Mouse (Mus musculus) urinary bladder, adult 2 months (tissue): ENCODE measurements around the gene Krt7. TPM values are rescaled to one million over a fixed set of nuclear protein-coding genes. Genes with fewer than 3 reads are reported as not detected.

Experiments used
- DNase-seq: peaks from one replicate; pipeline ENCODE4 v3.0.0; 2022; ENCODE audit warnings: low spot score
- polyA plus RNA-seq: library from polyadenylated mRNA; depleted of rRNA; stranded (reverse); fragments of >200 nt; gene quantifications from 2 replicates; pipeline ENCODE4 v1.2.3, GENCODE M21; 2012; rRNA removed

The Krt7 gene
- polyA plus RNA-seq, result 711 and 749 TPM in 2 replicates

DNA sequence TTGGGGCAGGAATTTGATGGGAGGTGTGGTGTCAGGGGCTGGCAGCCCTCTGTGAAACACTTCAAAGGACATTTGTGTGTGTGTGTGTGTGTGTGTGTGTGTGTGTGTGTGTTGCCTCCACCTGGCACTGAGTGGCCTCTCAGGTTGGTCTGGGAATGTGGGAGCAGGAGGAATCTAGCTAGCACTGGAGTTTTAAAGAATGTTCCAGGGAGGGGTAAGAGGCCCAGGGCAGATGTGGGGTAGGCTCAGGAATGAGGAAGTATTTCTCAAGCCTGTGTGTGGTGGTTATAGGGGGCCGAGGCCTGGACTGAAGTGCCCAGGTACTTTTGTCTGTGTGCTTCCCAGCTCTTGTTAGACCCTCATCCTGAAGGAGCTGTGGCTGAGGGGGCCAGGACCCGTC, at the start of gene Krt7:
Gene Krt7, plus strand, starts transcription at position 269 of the 400 bp plus-strand sequence.
- no peak for DNase-seq

DNA sequence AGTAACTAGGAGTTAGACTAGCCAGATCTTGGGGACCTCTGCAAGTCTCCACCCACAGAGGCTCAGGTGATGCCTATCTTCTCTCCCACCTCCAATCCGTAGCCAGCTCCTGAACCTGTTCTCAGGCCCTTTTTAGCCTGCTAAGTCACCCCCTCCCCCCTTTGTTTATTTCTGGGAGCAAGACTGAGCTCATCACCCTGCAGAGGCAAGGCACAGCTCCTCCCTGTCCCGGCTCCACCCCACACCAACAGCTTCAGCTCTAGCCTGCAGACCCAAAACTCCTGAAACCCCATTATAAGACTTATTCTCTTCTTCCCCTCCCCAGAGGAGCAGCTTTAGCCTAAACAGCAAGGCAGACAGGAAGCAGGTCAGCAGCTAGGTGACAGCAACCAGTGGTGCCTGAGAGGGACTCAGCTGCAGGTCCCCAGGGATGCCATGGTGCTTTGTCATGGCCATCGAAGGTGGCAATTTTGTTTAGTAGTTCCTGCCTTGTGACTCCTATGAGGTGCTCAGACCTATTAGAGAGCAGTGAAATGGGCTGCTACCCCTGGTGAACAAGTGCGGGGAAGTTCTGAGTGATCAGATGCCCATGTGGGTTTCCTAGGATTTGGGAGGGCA, 48.3 kb upstream of the Krt7 start:
- no peak for DNase-seq

- no peak for DNase-seq
Observed at GRCm38 (mm10) chr15:101363933-101364332, 46.9 kb upstream of the Krt7 start.

DNA sequence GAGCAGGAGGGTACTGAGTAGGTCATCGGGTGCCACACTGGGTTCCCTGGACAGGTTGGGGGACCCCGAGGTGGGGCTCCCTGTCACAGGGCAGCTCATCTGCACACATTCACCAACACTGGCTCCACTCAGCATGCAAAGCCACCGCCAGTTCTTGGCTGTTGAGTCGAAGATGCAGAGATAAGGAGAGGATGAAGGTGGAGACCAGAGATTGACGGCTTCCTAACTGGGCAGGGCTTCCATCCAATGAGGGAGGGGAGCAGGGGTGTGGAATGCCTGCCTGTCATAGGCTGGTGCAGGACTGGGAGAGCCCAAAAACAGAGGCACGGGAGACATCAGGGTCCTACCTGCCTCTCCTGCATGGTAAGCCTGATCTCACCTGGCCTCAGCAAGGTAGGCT, 46.4 kb upstream of the Krt7 start:
- no peak for DNase-seq

GRCm38 (mm10) chr15:101364891-101365671, 45.8 kb upstream of the Krt7 start:
- DNase-seq, result no peak

DNA sequence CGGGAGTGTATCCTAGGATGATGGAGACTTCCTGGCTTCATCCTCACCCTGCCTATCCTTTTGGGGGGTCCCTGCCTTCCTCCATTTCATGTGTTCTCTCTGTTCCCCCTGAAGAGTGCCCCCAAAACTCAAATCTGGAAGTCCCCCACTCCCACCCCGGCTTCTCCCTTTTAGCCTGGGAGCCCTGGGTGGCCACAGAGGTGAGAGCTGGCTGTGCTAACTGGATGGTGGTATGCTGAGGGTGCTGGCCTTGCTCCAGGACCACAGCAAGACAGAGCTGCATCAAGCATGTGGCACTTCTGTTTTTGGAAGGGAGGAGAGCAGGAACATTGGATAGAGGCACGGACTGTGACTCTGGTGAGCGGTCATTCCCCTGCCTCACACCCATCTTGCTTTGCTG, 45.1 kb upstream of the Krt7 start:
- DNase-seq, result no peak

DNA sequence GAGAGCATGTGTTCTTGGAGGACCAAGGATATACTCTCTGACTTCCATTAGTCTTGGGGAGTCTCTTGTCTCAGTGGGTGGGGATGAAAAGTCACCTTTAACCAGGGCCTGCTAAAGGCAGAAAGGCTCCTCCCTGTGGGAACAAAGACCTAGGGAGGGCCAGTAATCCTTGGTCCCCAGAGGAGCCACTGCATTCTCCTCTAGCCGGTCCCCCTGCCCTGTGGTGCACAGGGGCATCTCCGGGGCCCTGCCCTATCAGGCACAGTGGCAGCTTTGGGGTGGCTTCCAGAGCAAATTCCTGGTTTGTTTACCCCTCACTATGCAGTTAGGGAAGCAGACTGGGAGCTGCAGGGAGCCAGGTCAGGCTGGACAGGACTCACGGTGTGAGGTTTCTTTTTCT, 44.4 kb upstream of the Krt7 start:
- DNase-seq, result no peak

DNA sequence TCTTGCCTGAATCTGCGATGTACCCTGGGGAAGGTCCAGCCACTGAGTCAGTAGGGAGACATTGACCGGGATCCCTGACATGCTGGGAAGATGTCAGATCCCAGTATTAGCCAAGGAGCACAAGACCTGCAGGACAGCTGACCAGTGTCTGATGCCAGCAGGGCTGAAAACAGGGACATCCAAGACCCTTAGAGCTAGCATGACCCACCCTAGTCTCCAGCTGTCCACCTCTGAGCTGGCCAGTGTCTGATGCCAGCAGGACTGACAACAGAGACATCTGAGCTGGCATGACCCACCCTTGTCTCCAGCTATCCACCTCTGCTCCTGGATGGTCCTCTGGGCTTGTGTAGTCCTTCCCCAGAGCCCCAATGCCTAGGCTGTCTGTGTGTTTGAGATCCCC, 43.9 kb upstream of the Krt7 start:
- no peak for DNase-seq

GRCm38 (mm10) chr15:101367497-101367896, 43.3 kb upstream of the Krt7 start:
- no peak for DNase-seq

GRCm38 (mm10) chr15:101368015-101368414, 42.8 kb upstream of the Krt7 start:
- no peak for DNase-seq

GRCm38 (mm10) chr15:101368502-101369381, 42.1 kb upstream of the Krt7 start:
- DNase-seq, result no peak

- DNase-seq, result no peak
Observed at GRCm38 (mm10) chr15:101369382-101370100, 41.3 kb upstream of the Krt7 start.

DNA sequence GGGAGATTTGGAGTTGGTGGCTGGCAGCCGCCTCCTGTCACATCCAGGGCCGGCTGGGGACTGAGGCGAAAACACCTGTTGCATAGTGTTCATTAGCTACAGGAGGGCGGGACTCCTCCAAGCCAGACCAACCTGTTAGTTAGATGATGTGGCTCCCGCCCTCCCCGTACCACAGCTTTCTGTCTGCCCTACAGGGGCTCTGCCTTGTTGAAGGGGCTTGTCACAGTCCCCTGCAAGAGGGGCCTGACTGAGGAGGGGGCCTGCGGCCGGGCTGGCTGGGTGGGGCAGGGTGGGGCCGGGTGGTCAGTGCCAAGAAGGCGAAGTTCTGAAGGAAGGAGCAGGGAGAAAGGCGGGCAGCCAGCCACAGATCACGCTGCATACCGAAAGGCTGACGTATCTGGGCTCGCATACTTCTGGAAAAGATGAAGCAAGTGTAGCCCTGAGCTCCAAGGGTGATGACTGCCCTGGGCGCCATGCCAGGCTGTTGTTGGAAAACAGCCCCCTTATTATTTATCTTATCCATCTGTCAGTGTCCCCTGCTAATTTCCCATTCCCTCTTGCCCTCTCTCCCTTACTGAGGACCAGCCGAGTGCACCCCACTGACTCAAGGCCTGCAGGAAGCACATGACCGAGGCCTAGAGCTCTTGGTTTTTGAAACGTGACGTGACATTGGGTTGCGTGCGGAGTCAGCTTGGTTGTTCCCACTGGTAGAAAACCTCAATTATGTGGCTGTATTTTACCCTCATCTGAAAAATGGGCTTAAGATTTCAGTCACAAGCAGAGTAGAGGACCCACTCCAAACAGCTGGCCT, 40.5 kb upstream of the Krt7 start, which contains the start of gene Krt80:
Gene Krt80, minus strand, starts transcription at position 62 of the 811 bp plus-strand sequence.
- DNase-seq, result peak; percentile 70

- DNase-seq, result no peak
Observed at GRCm38 (mm10) chr15:101371141-101371985, 39.5 kb upstream of the Krt7 start.

DNA sequence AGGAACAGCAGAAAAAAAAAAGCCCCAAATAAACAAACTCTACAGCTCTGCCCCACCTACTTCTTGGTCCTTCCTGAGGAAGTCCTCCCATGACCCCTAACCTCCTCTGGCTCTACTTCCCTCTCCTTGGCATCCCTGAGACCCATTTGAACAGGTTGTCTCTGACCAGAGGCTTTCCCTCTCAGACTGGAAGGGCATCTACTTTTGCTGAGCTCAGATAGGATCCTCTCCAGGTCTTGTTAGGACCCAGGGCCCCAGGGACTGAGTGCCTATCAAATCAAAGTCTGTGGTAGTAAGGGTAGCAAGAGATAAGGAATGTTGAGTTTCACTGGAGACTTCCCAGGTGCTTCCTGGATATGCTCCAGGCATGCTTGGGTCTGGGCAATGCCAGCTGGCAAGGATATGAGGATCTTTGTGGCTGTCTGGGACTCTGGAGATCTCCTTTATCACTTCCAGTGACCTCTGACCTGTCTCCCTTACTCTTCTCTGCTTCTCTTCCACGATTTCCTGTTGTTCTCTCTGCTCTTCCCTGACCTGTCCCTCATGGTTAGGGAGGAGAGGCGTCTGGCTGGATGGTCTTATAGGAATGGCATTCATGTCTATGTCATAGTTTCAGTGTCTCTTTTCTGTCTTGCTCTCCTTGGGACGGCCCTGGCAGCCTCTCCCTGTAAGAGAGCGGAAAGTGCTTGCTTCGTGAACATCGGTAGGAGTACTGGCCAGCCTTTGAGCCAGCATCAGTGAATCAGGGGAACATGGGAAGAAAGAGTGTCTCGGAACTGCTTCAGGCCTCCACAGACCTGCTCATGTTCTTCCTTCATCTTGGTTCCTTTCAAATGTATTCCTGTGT, 38.5 kb upstream of the Krt7 start:
- DNase-seq, result no peak

GRCm38 (mm10) chr15:101373286-101373898, 37.5 kb upstream of the Krt7 start:
- DNase-seq, result no peak

- DNase-seq, result no peak
Observed at GRCm38 (mm10) chr15:101374879-101375278, 36.0 kb upstream of the Krt7 start.
